Mouse (Mus musculus): Measurements from ENCODE around the gene Bcar3. TPM values are rescaled to one million over a fixed set of nuclear protein-coding genes. Genes with fewer than 3 reads are reported as not detected.

The Bcar3 gene
- polyA plus RNA-seq, 1 experiment = 47.6 TPM

DNA sequence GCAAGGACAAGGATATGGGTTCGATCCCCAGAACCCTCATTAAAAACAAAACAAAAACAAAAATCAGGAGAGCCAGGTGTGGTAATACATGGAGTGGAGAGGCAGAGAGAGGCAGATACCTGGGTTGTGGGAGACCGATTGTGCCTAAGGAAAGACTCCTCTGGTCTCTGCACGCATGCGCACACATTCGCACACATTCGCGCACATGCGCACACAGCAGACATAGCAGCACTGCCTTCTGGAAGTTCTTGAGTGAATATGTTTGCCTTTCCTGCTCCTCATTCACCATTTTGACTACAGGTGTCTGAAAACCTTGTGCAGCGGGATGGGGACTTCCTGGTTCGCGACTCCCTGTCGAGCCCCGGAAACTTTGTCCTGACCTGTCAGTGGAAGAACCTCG is 213.9 kb downstream of the Bcar3 start:
- H3K4me1 ChIP-seq (ENCODE audit: control insufficient read depth, insufficient read depth, low read length) = peaks cover 9% of the 10 kb centered on the region; the same call in 1 of the 2 replicates
- DNase-seq = no peak
- 96% methylated on average over 14 of the region's 14 CpGs for WGBS
- no peak overlapping the region for H3K4me3 ChIP-seq (replicated peaks; ENCODE audit: extremely low read depth, low read depth, low read length)
- TF ChIP-seq POLR2A (IDR thresholded peaks at IDR 0.05; ENCODE audit: borderline replicate concordance, extremely low read depth, low read depth, low read length) = no peak
- TF ChIP-seq CTCF (IDR thresholded peaks at IDR 0.05; ENCODE audit: insufficient read depth, low read length) = no peak

DNA sequence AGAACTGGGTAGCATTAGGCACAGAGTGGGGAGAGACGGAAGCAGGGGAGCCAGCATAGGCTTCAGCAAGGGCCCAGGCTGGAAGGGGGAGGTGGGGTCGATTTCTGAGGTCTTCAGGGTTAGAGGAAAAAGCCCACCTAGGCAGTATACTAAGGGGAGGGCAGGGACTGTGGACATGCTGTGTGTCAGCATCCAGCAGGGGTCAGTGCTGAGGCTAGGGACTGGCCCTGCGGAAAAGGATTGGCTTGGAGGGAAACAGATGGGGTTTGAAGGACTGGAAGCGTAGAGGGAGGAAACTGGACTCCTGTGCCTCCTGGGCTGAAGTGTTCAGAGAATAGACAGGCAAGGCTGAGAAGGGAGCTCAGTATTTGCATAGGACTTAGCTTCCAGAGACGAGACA is 215.1 kb downstream of the Bcar3 start:
- WGBS = 34% methylated on average over 5 of the region's 5 CpGs
- DNase-seq = peak; percentile 70

DNA sequence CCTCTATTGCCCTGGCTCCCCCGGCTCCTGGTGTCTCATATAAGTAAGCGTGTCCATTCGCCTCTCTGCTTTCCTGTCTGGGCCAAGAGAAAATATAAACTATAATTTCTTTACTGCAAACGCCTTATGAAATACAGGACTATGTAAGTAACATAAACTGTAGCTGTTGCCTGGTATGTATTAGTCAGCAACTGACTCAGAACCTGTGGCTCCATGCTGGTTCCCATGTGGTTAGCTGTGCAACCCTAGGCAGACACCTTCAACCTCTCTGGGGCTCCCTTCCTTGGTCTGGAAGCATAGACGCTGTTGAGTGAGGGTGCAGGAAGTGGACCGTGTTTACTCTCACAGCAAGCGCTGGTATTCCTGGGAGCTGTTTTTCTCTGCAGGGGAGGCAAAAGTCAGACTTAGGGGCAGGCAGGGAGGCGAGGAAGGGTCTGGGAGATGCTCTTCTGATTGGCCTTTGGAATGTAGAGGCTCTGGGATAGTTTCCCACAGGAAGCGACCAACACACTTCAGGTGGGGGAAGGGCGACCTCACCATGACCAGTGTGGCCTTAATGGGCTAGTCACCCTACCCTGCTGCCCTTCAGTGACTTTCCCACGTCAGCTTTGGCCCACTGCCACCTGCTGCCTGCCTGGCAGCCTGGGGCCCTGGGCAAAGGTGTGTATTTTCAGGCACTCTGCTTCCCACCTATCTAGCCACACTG is 215.8 kb downstream of the Bcar3 start:
- DNase-seq = peak; percentile 51
- 39% methylated on average over 11 of the region's 11 CpGs for WGBS
- H3K4me3 ChIP-seq (replicated peaks; ENCODE audit: extremely low read depth, low read depth, low read length) = no peak overlapping the region
- TF ChIP-seq CTCF (IDR thresholded peaks at IDR 0.05; ENCODE audit: insufficient read depth, low read length) = no peak
- peak; percentile 41; the same call in 1 of the 2 replicates for TF ChIP-seq POLR2A (IDR thresholded peaks at IDR 0.05; ENCODE audit: borderline replicate concordance, extremely low read depth, low read depth, low read length)
- peaks cover 9% of the 10 kb centered on the region; the same call in 1 of the 2 replicates for H3K4me1 ChIP-seq (ENCODE audit: control insufficient read depth, insufficient read depth, low read length)

More for the DNA sequence above, 215.1 kb downstream of the Bcar3 start:
- no peak overlapping the region for H3K4me3 ChIP-seq (replicated peaks; ENCODE audit: extremely low read depth, low read depth, low read length)
- peaks cover 9% of the 10 kb centered on the region; the same call in 1 of the 2 replicates for H3K4me1 ChIP-seq (ENCODE audit: control insufficient read depth, insufficient read depth, low read length)
- TF ChIP-seq POLR2A (IDR thresholded peaks at IDR 0.05; ENCODE audit: borderline replicate concordance, extremely low read depth, low read depth, low read length) (no peak), CTCF (IDR thresholded peaks at IDR 0.05; ENCODE audit: insufficient read depth, low read length) (peak; percentile 97)

DNA sequence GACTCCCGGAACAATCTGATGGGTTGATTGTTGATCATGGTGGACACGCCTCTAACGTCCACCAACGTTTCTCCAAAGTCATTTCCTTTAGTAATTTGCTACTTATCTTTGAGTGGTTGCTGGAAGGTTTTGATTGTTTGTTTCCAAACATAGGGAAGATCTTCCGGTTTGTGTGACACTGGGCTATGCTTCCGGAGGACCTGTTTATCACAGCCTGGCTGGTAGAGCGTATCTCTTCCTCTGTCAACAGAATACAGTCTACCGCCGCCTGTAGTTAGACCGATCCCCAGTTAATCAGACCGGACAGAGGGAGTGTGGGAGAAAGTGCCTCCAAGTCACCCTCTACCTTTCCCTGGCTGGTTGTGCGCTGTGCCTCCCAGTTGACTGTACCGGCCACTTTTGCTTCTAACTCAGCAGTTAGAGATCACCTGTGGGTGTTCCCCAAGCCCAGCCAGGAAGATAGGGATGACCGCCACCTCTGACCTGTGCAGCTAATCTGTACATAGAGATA is 216.4 kb downstream of the Bcar3 start:
- Histone ChIP-seq H3K4me3 (replicated peaks; ENCODE audit: extremely low read depth, low read depth, low read length) (no peak overlapping the region), H3K4me1 (ENCODE audit: control insufficient read depth, insufficient read depth, low read length) (peaks cover 9% of the 10 kb centered on the region; the same call in 1 of the 2 replicates)
- TF ChIP-seq POLR2A (IDR thresholded peaks at IDR 0.05; ENCODE audit: borderline replicate concordance, extremely low read depth, low read depth, low read length) = no peak
- no peak for TF ChIP-seq CTCF (IDR thresholded peaks at IDR 0.05; ENCODE audit: insufficient read depth, low read length)
- 50% methylated on average over 14 of the region's 14 CpGs for WGBS
- no peak for DNase-seq

DNA sequence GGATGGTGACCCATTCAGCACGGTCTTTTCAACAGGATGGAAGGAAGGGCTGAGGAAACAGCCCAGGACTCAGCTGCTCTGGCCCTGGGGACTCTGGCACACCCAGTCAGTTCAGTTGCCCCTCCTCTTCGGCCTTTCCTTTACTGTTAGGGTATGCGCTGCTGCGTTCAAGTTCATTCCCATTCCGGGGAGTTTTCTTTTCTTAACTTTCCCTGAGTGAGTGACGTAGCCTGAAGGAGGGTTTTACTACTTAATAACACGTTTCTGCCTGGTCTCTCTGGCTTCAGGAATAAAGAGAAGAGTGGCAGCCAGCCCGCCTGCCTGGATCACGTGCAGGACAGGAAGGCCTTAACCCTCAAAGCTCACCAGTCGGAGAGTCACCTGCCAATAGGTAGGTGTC is 217.0 kb downstream of the Bcar3 start:
- Histone ChIP-seq H3K4me3 (replicated peaks; ENCODE audit: extremely low read depth, low read depth, low read length) (no peak overlapping the region), H3K4me1 (ENCODE audit: control insufficient read depth, insufficient read depth, low read length) (peaks cover 9% of the 10 kb centered on the region; the same call in 1 of the 2 replicates)
- WGBS = 67% methylated on average over 10 of the region's 10 CpGs
- TF ChIP-seq POLR2A (IDR thresholded peaks at IDR 0.05; ENCODE audit: borderline replicate concordance, extremely low read depth, low read depth, low read length) = no peak
- DNase-seq = no peak

DNA sequence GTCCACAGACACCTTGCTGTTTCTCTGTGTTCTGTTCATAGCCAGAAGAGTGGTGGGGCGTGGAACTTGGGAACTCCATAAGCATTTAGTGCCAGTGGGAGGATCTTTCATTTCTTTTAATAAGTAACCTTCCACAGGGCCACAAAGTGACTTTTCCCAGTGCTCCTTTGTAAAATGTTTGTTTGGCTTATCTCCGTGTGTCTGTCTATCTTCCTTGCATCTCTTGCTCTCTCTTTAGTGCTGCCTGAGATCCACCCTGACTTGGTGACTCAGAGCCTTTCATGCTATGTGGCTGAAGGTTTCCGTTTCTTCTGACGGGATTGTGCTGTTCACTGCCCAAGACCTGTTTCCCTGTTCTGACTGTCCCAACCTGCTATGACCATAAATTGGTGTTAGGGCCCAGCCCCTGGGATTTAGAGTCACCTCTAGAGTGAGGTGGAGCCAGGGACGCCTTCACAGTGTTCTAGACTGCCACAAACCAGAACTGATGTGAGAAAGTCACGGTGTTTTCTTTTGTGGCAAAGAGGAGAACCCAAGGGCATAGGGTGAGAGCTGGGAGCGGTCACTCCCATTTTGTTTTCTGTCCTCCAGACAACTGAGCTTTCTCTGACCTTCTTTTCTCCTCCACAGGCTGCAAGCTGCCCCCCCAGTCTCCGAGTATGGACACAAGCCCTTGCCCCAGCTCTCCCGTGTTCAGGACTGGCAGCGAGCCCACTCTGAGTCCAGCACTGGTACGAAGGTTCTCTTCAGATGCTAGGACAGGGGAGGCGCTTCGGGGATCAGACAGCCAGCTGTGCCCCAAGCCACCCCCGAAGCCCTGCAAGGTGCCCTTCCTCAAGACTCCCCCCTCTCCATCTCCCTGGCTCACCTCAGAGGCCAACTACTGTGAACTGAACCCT is 218.0 kb downstream of the Bcar3 start:
- Histone ChIP-seq H3K4me3 (replicated peaks; ENCODE audit: extremely low read depth, low read depth, low read length) (no peak overlapping the region), H3K4me1 (ENCODE audit: control insufficient read depth, insufficient read depth, low read length) (peaks cover 9% of the 10 kb centered on the region; the same call in 1 of the 2 replicates)
- DNase-seq = no peak
- 76% methylated on average over 14 of the region's 14 CpGs for WGBS
- no peak for TF ChIP-seq CTCF (IDR thresholded peaks at IDR 0.05; ENCODE audit: insufficient read depth, low read length)
- TF ChIP-seq POLR2A (IDR thresholded peaks at IDR 0.05; ENCODE audit: borderline replicate concordance, extremely low read depth, low read depth, low read length) = no peak

DNA sequence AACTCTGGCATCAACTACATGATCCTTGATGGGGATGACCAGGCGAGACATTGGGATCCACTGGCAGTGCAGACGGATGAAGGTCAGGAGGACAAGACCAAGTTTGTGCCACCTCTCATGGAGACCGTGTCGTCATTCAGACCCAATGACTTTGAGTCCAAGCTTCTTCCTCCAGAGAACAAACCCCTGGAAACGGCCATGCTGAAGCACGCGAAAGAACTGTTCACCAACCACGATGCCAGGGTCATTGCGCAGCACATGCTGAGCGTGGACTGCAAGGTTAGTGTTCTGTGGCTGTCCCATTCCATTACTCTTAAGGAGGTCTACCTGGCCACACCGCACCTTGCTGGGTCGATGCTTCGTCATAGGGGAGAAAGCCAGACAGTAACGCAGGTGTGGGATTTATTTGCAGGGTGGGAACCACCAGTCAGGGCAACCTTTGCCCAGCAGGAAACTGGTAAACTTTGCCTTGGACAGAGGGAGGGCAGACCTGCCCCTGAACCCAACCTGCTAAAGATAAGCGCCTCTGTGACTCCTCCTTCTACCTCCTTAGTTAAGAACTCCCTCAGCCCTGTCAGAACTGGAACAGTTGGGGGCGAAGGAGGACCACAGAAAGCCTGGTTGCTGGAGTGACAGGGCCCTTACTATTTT is 218.9 kb downstream of the Bcar3 start:
- WGBS = 92% methylated on average over 16 of the region's 16 CpGs
- DNase-seq = no peak
- TF ChIP-seq POLR2A (IDR thresholded peaks at IDR 0.05; ENCODE audit: borderline replicate concordance, extremely low read depth, low read depth, low read length) = no peak
- H3K4me3 ChIP-seq (replicated peaks; ENCODE audit: extremely low read depth, low read depth, low read length) = no peak overlapping the region
- H3K4me1 ChIP-seq (ENCODE audit: control insufficient read depth, insufficient read depth, low read length) = peaks cover 9% of the 10 kb centered on the region; the same call in 1 of the 2 replicates

DNA sequence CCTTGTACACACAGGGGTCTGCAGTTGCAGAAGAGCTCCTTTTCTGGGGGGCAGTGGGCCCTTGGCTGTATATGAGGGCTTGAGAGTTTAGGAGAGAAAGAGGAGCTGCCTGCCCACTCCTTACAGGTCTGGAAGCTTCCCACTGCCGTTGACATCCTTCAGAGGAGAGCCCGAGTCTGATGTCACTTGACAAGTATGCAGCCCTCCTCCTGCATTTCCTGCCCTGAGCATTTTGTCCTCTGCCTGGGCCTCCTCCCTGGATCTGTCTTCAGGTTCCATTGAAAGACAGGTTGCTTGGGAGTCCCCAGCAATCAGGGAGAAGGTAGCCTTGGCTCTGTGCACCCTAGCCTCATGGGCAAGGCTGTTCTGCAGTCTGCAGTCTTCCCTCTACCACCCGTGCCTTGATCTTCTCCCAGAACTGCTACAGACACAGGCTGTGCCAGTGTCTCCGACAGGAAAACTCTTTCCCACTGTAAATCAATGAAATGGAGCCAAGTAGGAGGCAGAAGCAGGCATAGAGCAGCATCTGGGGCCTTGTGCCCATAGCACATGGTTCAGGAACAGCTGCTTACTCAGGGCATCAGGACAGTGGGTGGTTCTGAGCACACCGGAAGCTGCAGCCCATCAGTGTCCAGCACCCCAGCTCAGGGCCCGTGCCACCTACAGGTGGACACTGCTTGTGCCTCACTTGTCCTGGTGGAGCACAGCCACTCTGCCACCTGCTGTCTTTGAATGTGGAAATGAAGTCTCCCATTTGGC is 221.8 kb downstream of the Bcar3 start:
- 59% methylated on average over 6 of the region's 6 CpGs for WGBS
- no peak overlapping the region for H3K4me3 ChIP-seq (replicated peaks; ENCODE audit: extremely low read depth, low read depth, low read length)
- no peak for TF ChIP-seq POLR2A (IDR thresholded peaks at IDR 0.05; ENCODE audit: borderline replicate concordance, extremely low read depth, low read depth, low read length)
- no peak for TF ChIP-seq CTCF (IDR thresholded peaks at IDR 0.05; ENCODE audit: insufficient read depth, low read length)

More for the DNA sequence above, 221.8 kb downstream of the Bcar3 start:
- H3K4me1 ChIP-seq (ENCODE audit: control insufficient read depth, insufficient read depth, low read length) = no peaks in the 10 kb centered on the region
- no peak for DNase-seq

Data from lung, adult 2 months (tissue).